Mouse (Mus musculus) embryonic facial prominence, embryonic 12.5 days (tissue): Measurements from ENCODE around the gene Olfr133. TPM values are rescaled to one million over a fixed set of nuclear protein-coding genes. Genes with fewer than 3 reads are reported as not detected.
"Not testable (repeated sequence)": the region's sequence is repeated elsewhere in the genome, so short reads cannot be mapped to it uniquely, and the experiment has no call there.

Source experiments
- ATAC-seq: fragments of 200-750 bp; cut with Nextera tagmentation; 2 replicates; pipeline ENCODE4 v1.8.0; 2017; ENCODE audit not compliant: insufficient number of reproducible peaks, insufficient read depth, low FRiP score, low TSS enrichment
- H3K27ac ChIP-seq: fragments of 300-500 bp; sonication (generic); 2 replicates; pipeline ENCODE4 v1.5.1; 2016; ENCODE audit warnings: mild to moderate bottlenecking
- H3K27me3 ChIP-seq: fragments of 300-500 bp; sonication (generic); 2 replicates; pipeline ENCODE4 v1.6.1; 2016; ENCODE audit warnings: mild to moderate bottlenecking, moderate library complexity
- H3K36me3 ChIP-seq: fragments of 300-500 bp; sonication (generic); 2 replicates; pipeline ENCODE4 v1.6.1; 2016; ENCODE audit warnings: mild to moderate bottlenecking
- H3K4me1 ChIP-seq: fragments of 300-500 bp; sonication (generic); 2 replicates; pipeline ENCODE4 v1.6.1; 2016
- H3K4me2 ChIP-seq: fragments of 300-500 bp; sonication (generic); replicated peaks from 2 replicates; pipeline ENCODE4 v1.6.1; 2016; ENCODE audit warnings: mild to moderate bottlenecking, moderate library complexity
- H3K4me3 ChIP-seq: fragments of 300-500 bp; sonication (generic); 2 replicates; pipeline ENCODE4 v1.5.1; 2016; ENCODE audit warnings: mild to moderate bottlenecking
- H3K9ac ChIP-seq: fragments of 300-500 bp; sonication (generic); 2 replicates; pipeline ENCODE4 v1.6.1; 2016; ENCODE audit warnings: mild to moderate bottlenecking, moderate library complexity
- H3K9me3 ChIP-seq: fragments of 300-500 bp; sonication (generic); 2 replicates; pipeline ENCODE4 v1.6.1; 2016; ENCODE audit warnings: mild to moderate bottlenecking, moderate library complexity
- WGBS: fragments of 180-500 bp; shearing (Covaris S2); methylation state at CpG from one replicate; pipeline ENCODE4 v1.1.7; 2016; 5-methylcytosine and 5-hydroxymethylcytosine counted together
- polyA plus RNA-seq: library from polyadenylated mRNA; unstranded; fragments of >200 nt; fragmentation: Nextera tagmentation; extraction: Ambion mirVana; gene quantifications from 2 replicates; pipeline ENCODE4 v1.2.1, GENCODE M21; 2016

Olfr133 gene
- not detected in 2 replicates for polyA plus RNA-seq

GRCm38 (mm10) chr17:38144981-38145380 is at the start of gene Olfr133:
Gene Olfr133, plus strand, starts transcription at chr17:38145281.
- 82% methylated on average over 2 of the region's 2 CpGs for WGBS
- Histone ChIP-seq H3K9me3 (no peaks in the 10 kb centered on the region), H3K36me3 (no peaks in the 10 kb centered on the region), H3K4me2 (no peak within 1 kb of the TSS), H3K4me3 (no peak within 1 kb of the TSS), H3K27ac (no peak within 1 kb of the TSS), H3K9ac (no peak within 1 kb of the TSS), H3K27me3 (no peaks in the 10 kb centered on the region), H3K4me1 (no peaks in the 10 kb centered on the region)
- no peak for ATAC-seq

GRCm38 (mm10) chr17:38124199-38124598 is 20.9 kb upstream of the Olfr133 start:
- H3K9me3 ChIP-seq, H3K27me3 ChIP-seq, H3K36me3 ChIP-seq, H3K4me2 ChIP-seq, ATAC-seq, H3K27ac ChIP-seq, H3K9ac ChIP-seq, H3K4me1 ChIP-seq, H3K4me3 ChIP-seq: not testable (repeated sequence)
- WGBS, result 65% methylated on average over 1 of the region's 1 CpGs

- not testable (repeated sequence) for H3K36me3 ChIP-seq, H3K4me2 ChIP-seq, ATAC-seq, H3K4me1 ChIP-seq, H3K9me3 ChIP-seq, H3K9ac ChIP-seq, H3K4me3 ChIP-seq, H3K27me3 ChIP-seq, H3K27ac ChIP-seq
- 77% methylated on average over 3 of the region's 3 CpGs for WGBS
Observed at GRCm38 (mm10) chr17:38125371-38125770, 19.7 kb upstream of the Olfr133 start.

DNA sequence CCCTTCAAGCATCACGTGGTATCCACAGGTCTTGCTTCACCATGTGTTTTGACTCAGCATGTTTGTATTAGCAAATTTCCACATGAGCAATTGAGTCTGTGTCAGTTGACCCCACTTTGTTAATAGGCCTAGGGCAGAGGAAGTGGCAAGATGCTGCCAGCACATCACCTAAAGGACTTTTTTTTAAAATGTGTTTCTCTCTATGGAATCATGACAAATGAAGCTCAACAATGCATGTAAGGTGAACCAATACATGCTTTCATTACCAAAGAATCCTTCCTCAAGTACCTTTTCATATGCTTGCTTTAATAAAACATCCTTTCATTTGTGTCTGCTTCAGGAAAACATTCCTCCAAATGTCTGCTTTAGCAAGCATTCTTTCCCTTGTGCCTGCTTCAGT is 10.7 kb upstream of the Olfr133 start, which contains the start of gene Olfr132:
Gene Olfr132, minus strand, starts transcription at position 101 of the 400 bp plus-strand sequence.
- H3K36me3 ChIP-seq, result no peaks in the 10 kb centered on the region

DNA sequence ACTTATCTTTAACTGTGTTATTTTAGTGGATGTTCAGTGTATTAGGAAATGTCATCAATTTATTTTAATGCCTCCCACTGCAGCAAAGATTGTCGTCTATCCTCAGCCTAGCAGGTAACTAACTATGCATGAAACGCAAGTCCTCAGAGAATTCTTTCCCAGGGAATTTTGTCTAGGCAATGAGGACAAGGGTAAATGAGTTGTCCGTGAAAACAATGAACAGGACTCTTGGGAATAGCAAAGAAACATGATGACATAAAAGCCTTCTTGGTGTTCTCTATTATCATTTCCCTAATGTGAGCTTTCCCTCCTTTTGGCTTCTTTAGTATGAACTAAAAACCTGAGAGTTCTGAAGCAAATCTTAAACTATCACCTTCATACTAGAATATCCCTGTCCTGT is 26.0 kb downstream of the Olfr133 start, which contains the start of gene Olfr134:
Gene Olfr134, plus strand, starts transcription at position 301 of the 400 bp plus-strand sequence.
- Histone ChIP-seq H3K27ac (no peak within 1 kb of the TSS), H3K4me2 (no peak within 1 kb of the TSS), H3K9me3 (no peaks in the 10 kb centered on the region), H3K9ac (no peak within 1 kb of the TSS), H3K4me3 (no peak within 1 kb of the TSS), H3K4me1 (no peaks in the 10 kb centered on the region), H3K27me3 (no peaks in the 10 kb centered on the region), H3K36me3 (no peaks in the 10 kb centered on the region)
- WGBS, result 69% methylated on average over 3 of the region's 3 CpGs
- no peak for ATAC-seq

More for the DNA sequence above, 10.7 kb upstream of the Olfr133 start, which contains the start of gene Olfr132:
- H3K4me2 ChIP-seq, result no peak within 1 kb of the TSS
- H3K9me3 ChIP-seq, result no peaks in the 10 kb centered on the region
- 46% methylated on average over 1 of the region's 1 CpGs for WGBS
- H3K4me3 ChIP-seq, result no peak within 1 kb of the TSS
- no peak for ATAC-seq
- H3K4me1 ChIP-seq, result no peaks in the 10 kb centered on the region
- H3K27ac ChIP-seq, result no peak within 1 kb of the TSS
- H3K27me3 ChIP-seq, result no peaks in the 10 kb centered on the region
- H3K9ac ChIP-seq, result no peak within 1 kb of the TSS

Other genes starting within 250 kb of the Olfr133 start
- gene Olfr127, start 244.8 kb upstream of the Olfr133 start, polyA plus RNA-seq, result not detected in 2 replicates
- not detected in 2 replicates for gene Olfr128, start 224.7 kb upstream of the Olfr133 start, polyA plus RNA-seq
- gene Olfr761, start 192.2 kb upstream of the Olfr133 start, polyA plus RNA-seq, result not detected in 2 replicates
- gene Olfr129, start 85.2 kb upstream of the Olfr133 start, polyA plus RNA-seq, result not detected in 2 replicates
- gene Olfr130, start 81.4 kb upstream of the Olfr133 start, polyA plus RNA-seq, result not detected in 2 replicates
- gene Olfr131, start 56.6 kb upstream of the Olfr133 start, polyA plus RNA-seq, result not detected in 2 replicates
- not detected in 2 replicates for gene Olfr132, start 10.8 kb upstream of the Olfr133 start, polyA plus RNA-seq
- not detected in 2 replicates for gene Olfr134, start 26.1 kb downstream of the Olfr133 start, polyA plus RNA-seq
- gene Olfr135, start 59.1 kb downstream of the Olfr133 start, polyA plus RNA-seq, result not detected in 2 replicates
- not detected in 2 replicates for gene Olfr138, start 115.8 kb downstream of the Olfr133 start, polyA plus RNA-seq
- gene Olfr137, start 162.3 kb downstream of the Olfr133 start, polyA plus RNA-seq, result not detected in 2 replicates
- not detected in 2 replicates for gene Olfr136, start 184.6 kb downstream of the Olfr133 start, polyA plus RNA-seq